Mouse (Mus musculus): Measurements from ENCODE around the gene Kcnj16. TPM values are rescaled to one million over a fixed set of nuclear protein-coding genes. Genes with fewer than 3 reads are reported as not detected.

Gene Kcnj16
- total and polyA plus RNA-seq, 3 experiments = not detected

- H3K9ac ChIP-seq (ENCODE audit: control insufficient read depth, low read depth, low read length, poor library complexity, severe bottlenecking) = no peak overlapping the region
- no peak overlapping the region for H3K27ac ChIP-seq (ENCODE audit: control insufficient read depth, low read depth, low read length)
- TF ChIP-seq POLR2AphosphoS2 (IDR thresholded peaks at IDR 0.05; ENCODE audit: low read length) (no peak), MYB (IDR thresholded peaks at IDR 0.05; ENCODE audit: low read depth, low read length) (no peak), ZMIZ1 (IDR thresholded peaks at IDR 0.05; ENCODE audit: low read depth, low read length) (no peak)
- no peak for DNase-seq (ENCODE audit: low read depth, low spot score)
- no peaks in the 10 kb centered on the region for H3K79me2 ChIP-seq (ENCODE audit: control insufficient read depth, insufficient read depth, low read length, poor library complexity)
- H3K27me3 ChIP-seq (ENCODE audit: control insufficient read depth in 1 of 2, insufficient read depth in 2 of 2, low read length in 2 of 2) = no peaks in the 10 kb centered on the region
- H3K36me3 ChIP-seq (ENCODE audit: control insufficient read depth in 1 of 2, insufficient read depth in 2 of 2, low read length in 2 of 2) = no peaks in the 10 kb centered on the region
- H3K9me3 ChIP-seq (replicated peaks; ENCODE audit: insufficient read depth, low read length) = no peaks in the 10 kb centered on the region
- H3K4me1 ChIP-seq (ENCODE audit: control insufficient read depth in 1 of 2, insufficient read depth in 2 of 2, low read length in 2 of 2) = no peaks in the 10 kb centered on the region
- H3K4me3 ChIP-seq (ENCODE audit: control insufficient read depth in 1 of 2, insufficient read depth in 1 of 2, low read depth in 2 of 2, low read length in 2 of 2) = no peak overlapping the region
Observed at GRCm38 (mm10) chr11:111020211-111020610, 52.4 kb downstream of the Kcnj16 start.

GRCm38 (mm10) chr11:111022681-111023281, 54.9 kb downstream of the Kcnj16 start:
- no peaks in the 10 kb centered on the region for H3K27me3 ChIP-seq (ENCODE audit: control insufficient read depth in 1 of 2, insufficient read depth in 2 of 2, low read length in 2 of 2)
- H3K9ac ChIP-seq (ENCODE audit: control insufficient read depth, low read depth, low read length, poor library complexity, severe bottlenecking) = no peak overlapping the region
- H3K79me2 ChIP-seq (ENCODE audit: control insufficient read depth, insufficient read depth, low read length, poor library complexity) = no peaks in the 10 kb centered on the region
- no peak overlapping the region for H3K27ac ChIP-seq (ENCODE audit: control insufficient read depth, low read depth, low read length)
- no peaks in the 10 kb centered on the region for H3K4me1 ChIP-seq (ENCODE audit: control insufficient read depth in 1 of 2, insufficient read depth in 2 of 2, low read length in 2 of 2)
- no peaks in the 10 kb centered on the region for H3K36me3 ChIP-seq (ENCODE audit: control insufficient read depth in 1 of 2, insufficient read depth in 2 of 2, low read length in 2 of 2)
- DNase-seq (ENCODE audit: low read depth, low spot score) = no peak
- no peaks in the 10 kb centered on the region for H3K9me3 ChIP-seq (replicated peaks; ENCODE audit: insufficient read depth, low read length)
- TF ChIP-seq USF2 (IDR thresholded peaks at IDR 0.05; ENCODE audit: borderline replicate concordance in 1 of 2, insufficient read depth in 1 of 2, low read depth in 1 of 2, low read length in 2 of 2) (no peak), ZNF384 (IDR thresholded peaks at IDR 0.05; ENCODE audit: low read depth, low read length) (no peak), UBTF (IDR thresholded peaks at IDR 0.05; ENCODE audit: borderline replicate concordance, insufficient read depth, low read depth, low read length) (no peak), RAD21 (IDR thresholded peaks at IDR 0.05; ENCODE audit: low read depth, low read length) (no peak), JUND (IDR thresholded peaks at IDR 0.05; ENCODE audit: low read depth, low read length) (no peak), CHD2 (IDR thresholded peaks at IDR 0.05; ENCODE audit: low read length) (no peak), NRF1 (IDR thresholded peaks at IDR 0.05; ENCODE audit: insufficient read depth, low read depth, low read length, poor library complexity, severe bottlenecking) (no peak), SIN3A (IDR thresholded peaks at IDR 0.05; ENCODE audit: low read length) (no peak), CTCF (IDR thresholded peaks at IDR 0.05 in 2 of 3, conservative IDR thresholded peaks at IDR 0.05 in 1 of 3; ENCODE audit: control insufficient read depth in 1 of 3, insufficient read depth in 1 of 3, low read depth in 2 of 3, low read length in 3 of 3, poor library complexity in 1 of 3, severe bottlenecking in 1 of 3) (no peak), MYB (IDR thresholded peaks at IDR 0.05; ENCODE audit: low read depth, low read length) (no peak)
- no peak overlapping the region for H3K4me3 ChIP-seq (ENCODE audit: control insufficient read depth in 1 of 2, insufficient read depth in 1 of 2, low read depth in 2 of 2, low read length in 2 of 2)

- H3K36me3 ChIP-seq (ENCODE audit: control insufficient read depth in 1 of 2, insufficient read depth in 2 of 2, low read length in 2 of 2) = no peaks in the 10 kb centered on the region
- H3K9me3 ChIP-seq (replicated peaks; ENCODE audit: insufficient read depth, low read length) = no peaks in the 10 kb centered on the region
- no peaks in the 10 kb centered on the region for H3K27me3 ChIP-seq (ENCODE audit: control insufficient read depth in 1 of 2, insufficient read depth in 2 of 2, low read length in 2 of 2)
- H3K9ac ChIP-seq (ENCODE audit: control insufficient read depth, low read depth, low read length, poor library complexity, severe bottlenecking) = no peak overlapping the region
- no peak overlapping the region for H3K4me3 ChIP-seq (ENCODE audit: control insufficient read depth in 1 of 2, insufficient read depth in 1 of 2, low read depth in 2 of 2, low read length in 2 of 2)
- no peaks in the 10 kb centered on the region for H3K79me2 ChIP-seq (ENCODE audit: control insufficient read depth, insufficient read depth, low read length, poor library complexity)
- H3K27ac ChIP-seq (ENCODE audit: control insufficient read depth, low read depth, low read length) = no peak overlapping the region
- peak; percentile 29 for DNase-seq (ENCODE audit: low read depth, low spot score)
- TF ChIP-seq BHLHE40 (IDR thresholded peaks at IDR 0.05; ENCODE audit: borderline replicate concordance, low read depth, low read length) (no peak), ZC3H11A (IDR thresholded peaks at IDR 0.05; ENCODE audit: low read depth, low read length) (peak; percentile 17; the same call in 1 of the 2 replicates), SMC3 (IDR thresholded peaks at IDR 0.05; ENCODE audit: low read depth, low read length) (peak; percentile 66), CTCF (IDR thresholded peaks at IDR 0.05 in 2 of 3, conservative IDR thresholded peaks at IDR 0.05 in 1 of 3; ENCODE audit: control insufficient read depth in 1 of 3, insufficient read depth in 1 of 3, low read depth in 2 of 3, low read length in 3 of 3, poor library complexity in 1 of 3, severe bottlenecking in 1 of 3) (peak in 2 of 3 experiments; percentile 29 to 52; a peak in 4 of 6 replicates), RAD21 (IDR thresholded peaks at IDR 0.05; ENCODE audit: low read depth, low read length) (peak; percentile 37)
- no peaks in the 10 kb centered on the region for H3K4me1 ChIP-seq (ENCODE audit: control insufficient read depth in 1 of 2, insufficient read depth in 2 of 2, low read length in 2 of 2)
Observed at GRCm38 (mm10) chr11:111042175-111042574, 74.3 kb downstream of the Kcnj16 start.
